Mouse (Mus musculus): ENCODE data around the gene Slc41a3. TPM values are rescaled to one million over a fixed set of nuclear protein-coding genes. Genes with fewer than 3 reads are reported as not detected.

Gene Slc41a3
- total and polyA plus RNA-seq, 3 experiments: 0.10 to 0.59 (median 0.15) TPM

GRCm38 (mm10) chr6:90590707-90591106 is 13.8 kb upstream of the Slc41a3 start:
- dilution Hi-C loops (cut with MboI; ENCODE audit: extremely low pct_ligation_motif_present, extremely low pct_unique_long_range_greater_than_20kb, low sequenced_read_pairs): no loop called here
- no peak overlapping the region for H3K4me3 ChIP-seq (replicated peaks in 1 of 3; ENCODE audit: low read depth in 2 of 3, low read length in 2 of 3, poor library complexity in 1 of 3)
- H3K36me3 ChIP-seq (replicated peaks in 1 of 2; ENCODE audit: control insufficient read depth in 1 of 2, insufficient read depth in 1 of 2, low read length in 1 of 2): no peaks in the 10 kb centered on the region

DNA sequence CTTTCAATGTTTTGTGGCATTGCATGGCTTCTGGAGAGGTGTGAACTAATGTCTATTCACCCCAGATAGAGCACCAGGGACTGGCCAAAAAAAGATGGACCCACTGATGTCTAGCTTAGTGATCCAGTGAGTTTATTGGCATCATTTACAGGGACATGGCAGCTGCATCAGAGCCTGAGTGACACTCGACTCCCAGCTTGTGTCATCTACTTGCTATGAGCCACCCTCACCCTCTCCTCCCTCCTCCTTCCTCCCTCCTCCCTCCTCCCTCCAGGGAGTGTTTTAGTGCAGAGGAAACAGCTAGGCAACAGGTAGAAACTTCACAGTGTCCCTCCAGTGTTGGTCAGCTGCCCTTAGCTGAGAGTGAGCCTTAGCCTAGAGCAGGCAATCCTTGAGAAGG is 9.6 kb upstream of the Slc41a3 start:
- H3K27me3 ChIP-seq (replicated peaks): peaks cover 98% of the 10 kb centered on the region
- no peak for DNase-seq (ENCODE audit: extremely low read depth)
- no peak overlapping the region for H3K4me3 ChIP-seq (replicated peaks in 1 of 3; ENCODE audit: low read depth in 2 of 3, low read length in 2 of 3, poor library complexity in 1 of 3)
- TF ChIP-seq MAFK (IDR thresholded peaks at IDR 0.05; ENCODE audit: insufficient replicate concordance, low read length): no peak
- no peak overlapping the region for H3K27ac ChIP-seq (ENCODE audit: insufficient read depth, low read depth)
- in situ Hi-C loops (cut with MboI; ENCODE audit: low pct_ligation_motif_present, low pct_unique_long_range_greater_than_20kb, low sequenced_read_pairs): no loop called here
- no peaks in the 10 kb centered on the region for H3K4me1 ChIP-seq (ENCODE audit: control insufficient read depth in 1 of 2, insufficient read depth in 2 of 2)
- no peaks in the 10 kb centered on the region for H3K79me2 ChIP-seq (replicated peaks; ENCODE audit: control insufficient read depth, extremely low read depth, insufficient read depth, poor library complexity, severe bottlenecking)
- H3K36me3 ChIP-seq (replicated peaks in 1 of 2; ENCODE audit: control insufficient read depth in 1 of 2, insufficient read depth in 1 of 2, low read length in 1 of 2): no peaks in the 10 kb centered on the region
- peaks cover 18% of the 10 kb centered on the region for H3K9me3 ChIP-seq (replicated peaks; ENCODE audit: low read length)
- H3K4me2 ChIP-seq (ENCODE audit: insufficient read depth, low read depth, poor library complexity, severe bottlenecking): no peak overlapping the region
- H3K9ac ChIP-seq (ENCODE audit: insufficient read depth, low read depth): no peak overlapping the region
- dilution Hi-C loops (cut with MboI; ENCODE audit: extremely low pct_ligation_motif_present, extremely low pct_unique_long_range_greater_than_20kb, low sequenced_read_pairs): no loop called here

More at GRCm38 (mm10) chr6:90590707-90591106, 13.8 kb upstream of the Slc41a3 start:
- H3K4me1 ChIP-seq (ENCODE audit: control insufficient read depth in 1 of 2, insufficient read depth in 2 of 2): no peaks in the 10 kb centered on the region
- no peak for DNase-seq (ENCODE audit: extremely low read depth)
- in situ Hi-C loops (cut with MboI; ENCODE audit: low pct_ligation_motif_present, low pct_unique_long_range_greater_than_20kb, low sequenced_read_pairs): no loop called here
- no peak for TF ChIP-seq RAD21 (IDR thresholded peaks at IDR 0.05; ENCODE audit: low read depth, low read length)
- no peak for TF ChIP-seq MAFK (IDR thresholded peaks at IDR 0.05; ENCODE audit: insufficient replicate concordance, low read length)
- no peak for TF ChIP-seq E2F4 (IDR thresholded peaks at IDR 0.05; ENCODE audit: insufficient replicate concordance, low read depth, low read length)
- no peak for TF ChIP-seq ZKSCAN1 (IDR thresholded peaks at IDR 0.05; ENCODE audit: borderline replicate concordance, low read depth, low read length)
- TF ChIP-seq ELF1 (IDR thresholded peaks at IDR 0.05; ENCODE audit: low read depth, low read length): no peak
- no peak for TF ChIP-seq CHD1 (IDR thresholded peaks at IDR 0.05; ENCODE audit: low read depth, low read length)
- TF ChIP-seq USF2 (conservative IDR thresholded peaks at IDR 0.05; ENCODE audit: low read depth, low read length): no peak
- TF ChIP-seq TBP (conservative IDR thresholded peaks at IDR 0.05; ENCODE audit: low read depth, low read length): no peak
- TF ChIP-seq SMC3 (IDR thresholded peaks at IDR 0.05; ENCODE audit: low read depth, low read length): no peak
- no peak overlapping the region for H3K27ac ChIP-seq (ENCODE audit: insufficient read depth, low read depth)
- H3K9ac ChIP-seq (ENCODE audit: insufficient read depth, low read depth): no peak overlapping the region
- no peaks in the 10 kb centered on the region for H3K79me2 ChIP-seq (replicated peaks; ENCODE audit: control insufficient read depth, extremely low read depth, insufficient read depth, poor library complexity, severe bottlenecking)
- peaks cover 96% of the 10 kb centered on the region for H3K27me3 ChIP-seq (replicated peaks)
- no peak overlapping the region for H3K4me2 ChIP-seq (ENCODE audit: insufficient read depth, low read depth, poor library complexity, severe bottlenecking)
- H3K9me3 ChIP-seq (replicated peaks; ENCODE audit: low read length): peaks cover 9% of the 10 kb centered on the region

DNA sequence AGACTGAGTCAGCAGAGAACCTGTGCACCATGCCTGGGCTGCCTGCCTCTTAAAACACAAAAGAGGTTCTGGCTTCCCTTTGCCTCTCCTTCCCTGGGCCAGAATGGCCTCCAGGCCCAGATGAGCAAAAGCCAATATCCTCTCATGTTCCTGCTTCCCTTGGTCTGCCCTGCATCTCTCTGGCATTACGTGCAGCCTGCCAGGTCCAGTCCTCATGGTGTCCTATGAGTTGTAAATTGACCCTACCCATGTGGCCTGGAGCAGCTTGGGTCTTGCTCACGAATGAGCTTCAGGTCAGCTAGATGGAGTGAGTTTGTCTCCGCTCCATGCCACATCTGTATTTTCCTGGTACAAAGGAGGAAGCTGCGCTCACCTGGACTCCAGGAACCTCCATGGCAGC is 7.5 kb upstream of the Slc41a3 start:
- no peak overlapping the region for H3K27ac ChIP-seq (ENCODE audit: insufficient read depth, low read depth)

More for the DNA sequence above, 7.5 kb upstream of the Slc41a3 start:
- dilution Hi-C loops (cut with MboI; ENCODE audit: extremely low pct_ligation_motif_present, extremely low pct_unique_long_range_greater_than_20kb, low sequenced_read_pairs) (no loop called here), in situ Hi-C loops (cut with MboI; ENCODE audit: low pct_ligation_motif_present, low pct_unique_long_range_greater_than_20kb, low sequenced_read_pairs) (no loop called here)
- no peaks in the 10 kb centered on the region for H3K4me1 ChIP-seq (ENCODE audit: control insufficient read depth in 1 of 2, insufficient read depth in 2 of 2)
- H3K4me2 ChIP-seq (ENCODE audit: insufficient read depth, low read depth, poor library complexity, severe bottlenecking): no peak overlapping the region
- peaks cover 96% of the 10 kb centered on the region for H3K27me3 ChIP-seq (replicated peaks)
- no peak overlapping the region for H3K4me3 ChIP-seq (replicated peaks in 1 of 3; ENCODE audit: low read depth in 2 of 3, low read length in 2 of 3, poor library complexity in 1 of 3)
- no peak for DNase-seq (ENCODE audit: extremely low read depth)
- no peaks in the 10 kb centered on the region for H3K36me3 ChIP-seq (replicated peaks in 1 of 2; ENCODE audit: control insufficient read depth in 1 of 2, insufficient read depth in 1 of 2, low read length in 1 of 2)
- no peaks in the 10 kb centered on the region for H3K79me2 ChIP-seq (replicated peaks; ENCODE audit: control insufficient read depth, extremely low read depth, insufficient read depth, poor library complexity, severe bottlenecking)
- H3K9ac ChIP-seq (ENCODE audit: insufficient read depth, low read depth): no peak overlapping the region
- H3K9me3 ChIP-seq (replicated peaks; ENCODE audit: low read length): peaks cover 18% of the 10 kb centered on the region
- TF ChIP-seq EP300 (IDR thresholded peaks at IDR 0.05; ENCODE audit: low read length): no peak
- TF ChIP-seq MEF2A (IDR thresholded peaks at IDR 0.05; ENCODE audit: borderline replicate concordance, low read depth, low read length): no peak
- no peak for TF ChIP-seq RCOR1 (conservative IDR thresholded peaks at IDR 0.05; ENCODE audit: low read depth, low read length)
- TF ChIP-seq PAX5 (IDR thresholded peaks at IDR 0.05; ENCODE audit: low read length): no peak
- TF ChIP-seq KAT2A (IDR thresholded peaks at IDR 0.05; ENCODE audit: insufficient replicate concordance, low read length): no peak
- no peak for TF ChIP-seq ZC3H11A (IDR thresholded peaks at IDR 0.05; ENCODE audit: low read depth, low read length)
- TF ChIP-seq NELFE (IDR thresholded peaks at IDR 0.05; ENCODE audit: low read depth, low read length): no peak
- no peak for TF ChIP-seq ZKSCAN1 (IDR thresholded peaks at IDR 0.05; ENCODE audit: borderline replicate concordance, low read depth, low read length)
- no peak for TF ChIP-seq UBTF (IDR thresholded peaks at IDR 0.05; ENCODE audit: low read depth, low read length)
- TF ChIP-seq SMC3 (IDR thresholded peaks at IDR 0.05; ENCODE audit: low read depth, low read length): no peak
- no peak for TF ChIP-seq RAD21 (IDR thresholded peaks at IDR 0.05; ENCODE audit: low read depth, low read length)
- no peak for TF ChIP-seq MXI1 (IDR thresholded peaks at IDR 0.05; ENCODE audit: low read depth, low read length)
- no peak for TF ChIP-seq CHD1 (IDR thresholded peaks at IDR 0.05; ENCODE audit: low read depth, low read length)
- no peak for TF ChIP-seq MYC (IDR thresholded peaks at IDR 0.05; ENCODE audit: low read depth, low read length)
- TF ChIP-seq MAZ (IDR thresholded peaks at IDR 0.05; ENCODE audit: low read depth, low read length): no peak
- no peak for TF ChIP-seq MAX (IDR thresholded peaks at IDR 0.05; ENCODE audit: low read length)
- no peak for TF ChIP-seq E2F4 (IDR thresholded peaks at IDR 0.05; ENCODE audit: insufficient replicate concordance, low read depth, low read length)
- TF ChIP-seq MAFK (IDR thresholded peaks at IDR 0.05; ENCODE audit: insufficient replicate concordance, low read length): no peak
- TF ChIP-seq BHLHE40 (IDR thresholded peaks at IDR 0.05; ENCODE audit: low read depth, low read length): no peak
- no peak for TF ChIP-seq TCF12 (IDR thresholded peaks at IDR 0.05; ENCODE audit: low read depth, low read length)

Data from CH12.LX (cell line).